Mouse (Mus musculus): Measurements from ENCODE around the gene Glipr1l1. TPM values are rescaled to one million over a fixed set of nuclear protein-coding genes. Genes with fewer than 3 reads are reported as not detected.
"Not testable (repeated sequence)": the region's sequence is repeated elsewhere in the genome, so short reads cannot be mapped to it uniquely, and the experiment has no call there.

The Glipr1l1 gene
- total RNA-seq (2021): not detected in 2 replicates
- long read RNA-seq, experiment 1: 0 reads
- long read RNA-seq, experiment 2: 0 reads

- DNase-seq: peak; percentile 74
Measured at GRCm38 (mm10) chr10:112059702-112060582, at the start of gene Glipr1l1. Gene Glipr1l1, plus strand, starts transcription at chr10:112060189.

DNA sequence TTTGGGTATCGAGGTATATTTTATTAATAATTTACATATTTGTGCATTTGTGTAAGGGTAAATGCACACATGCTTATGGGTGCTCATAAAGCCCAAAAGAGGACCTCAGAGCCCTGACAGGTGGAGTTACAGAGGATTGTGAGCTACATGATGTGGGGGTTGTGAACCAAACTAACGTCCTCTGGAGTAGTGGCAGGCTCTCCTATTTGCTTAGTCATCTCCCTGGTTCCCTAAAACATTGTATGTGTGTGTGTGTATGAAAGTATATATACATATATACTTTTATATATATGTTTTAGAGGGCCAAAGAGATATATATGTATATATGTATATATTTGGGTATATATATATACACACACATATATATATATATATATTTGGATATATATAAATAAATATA lies 36.4 kb upstream of the Glipr1l1 start:
- DNase-seq: no peak

DNA sequence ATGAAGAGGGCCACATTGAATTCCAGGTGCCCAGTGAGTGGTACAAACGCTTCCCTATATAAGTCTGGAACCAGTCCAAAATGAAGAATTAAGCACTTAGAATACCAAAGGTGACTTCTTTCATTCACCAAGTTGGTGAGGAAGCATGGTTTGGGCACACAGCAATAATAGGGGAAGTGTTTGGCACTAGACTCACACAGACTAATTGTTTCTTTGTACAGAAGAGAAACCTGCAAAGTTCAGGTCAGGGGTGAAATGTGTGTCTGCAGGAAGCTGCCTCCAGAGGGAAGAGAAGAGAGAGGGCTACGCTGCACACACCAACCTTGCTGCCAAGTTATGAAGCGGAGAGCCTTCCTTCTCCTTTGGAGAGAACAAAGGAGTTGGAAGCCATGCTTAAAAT lies 31.3 kb upstream of the Glipr1l1 start:
- DNase-seq: not testable (repeated sequence)

GRCm38 (mm10) chr10:112043523-112043922 lies 16.5 kb upstream of the Glipr1l1 start:
- not testable (repeated sequence) for DNase-seq

GRCm38 (mm10) chr10:112044283-112044682 lies 15.7 kb upstream of the Glipr1l1 start:
- DNase-seq: not testable (repeated sequence)

DNA sequence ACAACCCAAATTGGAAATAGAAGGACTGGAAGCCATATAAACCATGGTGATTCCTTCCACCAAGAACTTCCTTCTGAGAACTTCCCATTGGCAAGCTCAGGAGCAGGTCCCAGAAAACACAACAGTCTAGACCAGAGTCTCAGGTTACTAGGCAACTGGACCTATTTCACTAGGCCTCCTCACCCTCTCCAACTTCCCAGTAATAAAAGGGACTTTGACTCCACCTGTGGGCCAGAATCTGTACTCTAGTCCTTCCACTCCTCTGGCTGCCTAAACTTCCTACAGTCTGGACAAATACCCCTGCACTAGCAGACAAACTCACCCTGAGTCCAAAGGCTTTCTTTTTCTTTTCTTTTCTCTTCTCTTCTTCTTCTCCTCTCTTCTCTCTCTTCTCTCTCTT lies 8.8 kb upstream of the Glipr1l1 start:
- no peak for DNase-seq

DNA sequence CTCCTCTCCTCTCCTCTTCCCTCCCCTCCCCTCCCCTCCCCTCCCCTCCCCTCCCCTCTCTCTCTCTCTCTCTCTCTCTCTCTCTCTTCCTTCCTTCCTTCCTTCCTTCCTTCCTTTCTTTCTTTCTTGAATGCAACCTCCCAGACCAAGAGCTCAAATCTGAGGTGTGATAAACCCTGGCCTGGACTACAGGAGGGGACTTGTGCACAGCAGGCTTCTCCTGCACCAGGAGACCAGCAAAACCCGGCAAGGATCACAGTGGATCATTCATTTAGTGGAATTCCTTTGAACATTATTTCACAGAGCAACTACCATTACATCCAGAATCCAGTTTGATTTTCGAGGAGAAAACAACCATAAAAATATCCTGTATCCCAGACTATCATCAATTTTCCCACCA lies 8.0 kb upstream of the Glipr1l1 start:
- DNase-seq: peak; percentile 9

DNA sequence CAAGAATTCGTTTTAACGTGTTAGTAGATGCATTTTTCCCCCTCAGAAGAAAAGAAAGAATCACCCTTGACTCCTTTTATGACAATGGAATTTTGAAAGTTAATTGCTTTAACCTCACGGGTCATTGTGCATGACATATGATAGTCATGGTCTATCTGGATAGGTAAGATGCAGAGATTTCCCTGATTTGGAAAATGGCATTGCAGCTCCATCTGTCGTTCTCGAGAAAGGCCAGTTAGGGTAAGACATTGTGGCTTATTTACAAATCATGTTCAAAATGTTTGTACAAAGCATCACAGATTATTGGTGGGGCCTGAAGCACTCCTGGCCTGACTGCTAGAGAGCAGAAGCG lies 570 bp downstream of the Glipr1l1 start:
- not testable (repeated sequence) for DNase-seq

GRCm38 (mm10) chr10:112080044-112080443 lies 20.1 kb downstream of the Glipr1l1 start:
- no peak for DNase-seq

DNA sequence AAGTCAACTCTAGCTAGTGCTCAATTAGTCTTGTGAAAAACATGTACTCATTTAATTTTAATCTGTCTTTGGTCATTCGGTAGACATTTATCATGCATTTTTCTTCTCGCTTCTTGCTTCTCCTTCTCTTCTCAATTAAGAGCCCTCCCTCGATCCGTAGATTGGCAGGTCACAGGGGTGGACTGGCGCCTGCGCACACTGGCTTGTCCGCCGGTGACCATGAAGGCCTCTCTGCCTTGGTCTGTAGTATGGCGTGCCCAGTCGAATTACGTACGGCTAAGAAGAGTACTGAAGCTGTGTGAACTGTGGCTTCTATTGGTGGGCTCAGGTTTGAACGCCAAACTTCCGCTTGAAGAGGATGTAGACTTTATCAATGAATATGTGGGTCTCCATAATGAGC lies 23.2 kb downstream of the Glipr1l1 start, which contains the start of gene Glipr1l2:
Glipr1l2 (plus strand) TSS at position 198 of the 400 bp plus-strand sequence.
- no peak for DNase-seq

- DNase-seq: peak; percentile 51
Measured at GRCm38 (mm10) chr10:112105785-112106184, 45.8 kb downstream of the Glipr1l1 start.

- DNase-seq: no peak
Measured at GRCm38 (mm10) chr10:112110401-112110800, 50.4 kb downstream of the Glipr1l1 start.

- DNase-seq: not testable (repeated sequence)
Measured at GRCm38 (mm10) chr10:112125090-112125489, 65.1 kb downstream of the Glipr1l1 start.

DNA sequence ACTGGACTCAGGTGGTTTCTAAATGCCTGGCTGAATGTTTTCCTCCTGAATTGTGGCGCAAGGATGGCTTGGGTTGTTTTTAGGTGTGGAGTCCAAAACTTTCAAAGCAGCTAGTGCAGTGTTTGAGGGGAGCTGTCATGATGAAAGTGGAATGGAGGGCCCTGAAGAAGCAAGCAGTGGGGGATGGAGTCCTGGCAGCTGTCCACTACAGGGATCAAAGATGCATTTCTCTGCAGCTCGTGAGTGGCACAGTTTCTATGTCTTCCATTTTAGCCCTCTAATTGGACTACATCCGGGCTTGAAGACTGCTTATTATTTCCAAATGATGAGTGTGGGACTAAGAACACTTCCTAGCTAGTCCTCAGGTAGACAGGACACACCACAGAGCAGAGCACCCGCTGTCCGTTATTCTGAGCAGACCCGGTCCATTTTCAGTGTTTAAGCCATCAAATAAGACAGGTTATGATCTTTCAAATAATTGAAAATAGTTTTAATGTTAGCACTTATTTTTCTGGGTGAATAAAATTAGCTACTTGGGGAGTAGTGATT lies 67.8 kb downstream of the Glipr1l1 start:
- not testable (repeated sequence) for DNase-seq

Other genes with a start within 250 kb of the Glipr1l1 start
- 31.3 and 34.2 TPM in 2 replicates for gene Krr1, start 87.5 kb upstream of the Glipr1l1 start, total RNA-seq (2021)
- gene Glipr1, start 57.6 kb upstream of the Glipr1l1 start, total RNA-seq (2021): 0.78 and 4.0 TPM in 2 replicates
- not detected in 2 replicates for gene Glipr1l2, start 23.2 kb downstream of the Glipr1l1 start, total RNA-seq (2021)
- not detected in 2 replicates for gene Glipr1l3, start 100.1 kb downstream of the Glipr1l1 start, total RNA-seq (2021)
- not detected in 2 replicates for gene Caps2, start 103.4 kb downstream of the Glipr1l1 start, total RNA-seq (2021)
- 0.30 and 0.64 TPM in 2 replicates for gene Kcnc2, start 210.9 kb downstream of the Glipr1l1 start, total RNA-seq (2021)